Mouse (Mus musculus) ZHBTc4 (cell line): Measurements from ENCODE around the gene Vmn2r5.
"Not testable (repeated sequence)": the region's sequence is repeated elsewhere in the genome, so short reads cannot be mapped to it uniquely, and the experiment has no call there.

ENCODE experiments used
- DNase-seq: peaks from one replicate; pipeline ENCODE4 v3.0.0-alpha.2; 2011; ENCODE audit warnings: low read depth, low spot score

Vmn2r5 gene

DNA sequence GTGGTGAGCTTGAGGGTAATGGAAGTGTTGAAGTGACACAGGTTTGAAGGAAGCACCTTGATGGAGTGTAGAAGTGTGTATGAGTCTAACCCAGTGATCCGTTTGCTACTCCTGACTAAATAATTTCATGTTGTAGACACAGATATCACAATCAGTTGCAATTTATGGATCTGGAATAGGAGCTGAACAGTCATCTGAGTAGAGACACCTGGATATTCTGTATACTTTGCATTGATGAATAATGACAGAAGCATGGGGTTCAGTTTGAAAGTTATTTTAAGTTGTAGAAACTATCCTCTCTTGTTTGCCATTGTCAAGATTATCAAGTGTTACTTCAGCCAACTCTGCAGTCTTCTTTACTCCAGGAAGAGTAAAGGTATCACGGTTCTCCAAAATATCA is at the start of gene Vmn2r5:
TSS of gene Vmn2r5 (minus strand) at position 101 of the 400 bp plus-strand sequence.
- not testable (repeated sequence) for DNase-seq

DNA sequence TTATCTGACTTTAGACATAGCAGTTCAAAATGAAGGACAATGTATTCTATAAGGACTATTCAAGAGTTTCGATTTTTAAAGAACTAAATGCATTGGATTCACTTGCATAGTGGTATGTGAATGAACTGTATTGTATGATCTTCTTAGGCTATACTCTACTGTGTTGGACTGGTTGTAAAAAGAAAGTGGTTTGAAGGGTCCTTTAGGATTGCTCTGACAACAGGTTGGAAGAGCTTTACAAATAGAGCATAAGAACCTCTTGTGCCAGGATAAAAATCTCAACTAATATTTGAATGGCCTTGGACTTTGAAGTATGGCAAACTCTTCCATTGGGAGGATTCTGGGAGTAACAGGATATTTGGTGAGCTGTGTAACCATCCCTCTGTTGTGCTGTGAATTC is 13.9 kb upstream of the Vmn2r5 start:
- not testable (repeated sequence) for DNase-seq
